Mouse (Mus musculus) CH12.LX (cell line): Measurements from ENCODE around the gene Psmd1.

Source experiments
- CTCF ChIP-seq, 2 experiments: IDR thresholded peaks in 1 of 2; conservative IDR thresholded peaks in 1 of 2; 2 replicates each; pipeline ENCODE4 v1.5.1; 2011 to 2012; ENCODE audit warnings: low read depth in 2 of 2, low read length in 2 of 2, improper control_type of control experiment in 1 of 2, inconsistent platforms in 1 of 2, mild to moderate bottlenecking in 1 of 2, moderate library complexity in 1 of 2
- EP300 ChIP-seq: IDR thresholded peaks from 2 replicates; pipeline ENCODE4 v1.6.1; 2011; ENCODE audit warnings: low read length, improper control_type of control experiment
- ETS1 ChIP-seq: conservative IDR thresholded peaks from 2 replicates; pipeline ENCODE4 v1.6.1; 2012; ENCODE audit warnings: low read depth, mild to moderate bottlenecking, inconsistent platforms, low read length, improper control_type of control experiment, moderate library complexity
- MAFK ChIP-seq: IDR thresholded peaks from 2 replicates; pipeline ENCODE4 v1.6.1; 2011; ENCODE audit warnings: low read length, improper control_type of control experiment; ENCODE audit not compliant: insufficient replicate concordance
- MAZ ChIP-seq: IDR thresholded peaks from 2 replicates; pipeline ENCODE4 v1.6.1; 2012; ENCODE audit warnings: low read depth, mild to moderate bottlenecking, inconsistent platforms, low read length, improper control_type of control experiment, moderate library complexity
- NELFE ChIP-seq: IDR thresholded peaks from 2 replicates; pipeline ENCODE4 v1.6.1; 2011; ENCODE audit warnings: low read depth, low read length, improper control_type of control experiment
- PAX5 ChIP-seq: IDR thresholded peaks from 2 replicates; pipeline ENCODE4 v1.6.1; 2012; ENCODE audit warnings: low read length, inconsistent platforms, mixed read lengths
- POLR2A ChIP-seq: IDR thresholded peaks from 2 replicates; pipeline ENCODE4 v1.6.1; 2011; ENCODE audit warnings: low read depth, mild to moderate bottlenecking, improper control_type of control experiment, low read length
- SIN3A ChIP-seq: IDR thresholded peaks from 2 replicates; pipeline ENCODE4 v1.6.1; 2012; ENCODE audit warnings: low read length, improper control_type of control experiment, inconsistent platforms
- USF1 ChIP-seq: IDR thresholded peaks from 2 replicates; pipeline ENCODE4 v1.6.1; 2014; ENCODE audit warnings: low read depth, mild to moderate bottlenecking, inconsistent platforms, low read length, improper control_type of control experiment
- ZMIZ1 ChIP-seq: IDR thresholded peaks from 2 replicates; pipeline ENCODE4 v1.6.1; 2012; ENCODE audit warnings: low read depth, mild to moderate bottlenecking, inconsistent platforms, low read length, improper control_type of control experiment

DNA sequence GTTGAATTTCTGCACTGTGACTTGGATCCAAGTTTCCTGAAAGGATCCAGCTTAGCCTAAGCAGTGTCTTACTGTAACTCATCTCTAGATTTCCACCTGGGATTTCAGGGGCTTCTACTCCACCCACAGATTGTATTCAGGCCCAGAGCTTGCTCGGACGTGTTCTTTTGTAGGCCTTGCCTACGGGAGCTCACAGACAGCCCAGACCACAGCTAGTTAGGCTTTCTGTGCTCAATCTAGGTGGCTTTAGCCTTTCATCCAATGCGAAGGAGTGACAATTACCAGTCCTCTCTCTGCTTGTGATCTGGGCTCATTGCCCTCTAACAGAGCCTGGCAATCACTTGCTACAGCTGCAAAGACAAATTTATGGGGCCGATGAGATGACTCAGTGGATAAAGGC lies 82.1 kb downstream of the Psmd1 start:
- no peak for TF ChIP-seq CTCF (conservative IDR thresholded peaks at IDR 0.05 in 1 of 2, IDR thresholded peaks at IDR 0.05 in 1 of 2; ENCODE audit: low read depth in 2 of 2, low read length in 2 of 2)
- no peak for TF ChIP-seq MAZ
- TF ChIP-seq EP300 = no peak
- no peak for TF ChIP-seq SIN3A
- no peak for TF ChIP-seq MAFK
- TF ChIP-seq USF1 = no peak
- TF ChIP-seq PAX5 = no peak
- TF ChIP-seq ZMIZ1 = no peak
- no peak for TF ChIP-seq POLR2A
- no peak for TF ChIP-seq NELFE
- TF ChIP-seq ETS1 = no peak
